Mouse (Mus musculus): ENCODE results near the gene Smim11. TPM values are rescaled to one million over a fixed set of nuclear protein-coding genes. Genes with fewer than 3 reads are reported as not detected.

Smim11 gene
- total and polyA plus RNA-seq, 3 experiments = 85.8 to 127 (median 93.0) TPM

DNA sequence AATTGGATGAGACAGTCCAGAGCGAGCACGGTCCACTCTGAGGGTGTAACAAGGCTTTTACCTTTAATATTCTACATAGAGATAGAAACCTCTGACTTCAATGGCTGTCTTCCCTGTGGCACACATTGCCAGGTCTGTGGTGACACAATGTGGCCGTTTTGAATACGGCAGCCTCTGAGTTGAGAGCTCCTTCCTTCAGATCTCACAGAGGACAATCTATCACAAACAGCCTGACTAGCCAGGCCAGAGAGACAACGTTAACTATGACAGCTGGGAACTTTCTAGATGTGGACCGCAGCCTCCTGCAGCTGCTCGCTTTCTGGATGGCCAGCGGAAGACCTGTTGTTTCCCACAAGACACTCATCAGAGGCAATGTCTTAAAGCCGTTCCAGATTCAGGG, 12.3 kb upstream of the Smim11 start:
- no peak overlapping the region for H3K9ac ChIP-seq (ENCODE audit: insufficient read depth, low read depth)
- DNase-seq (ENCODE audit: extremely low read depth) = peak; percentile 8
- peaks cover 0 to 2% of the 10 kb centered on the region in 2 experiments; a peak in 1 of 4 replicates for H3K4me1 ChIP-seq (ENCODE audit: control insufficient read depth in 1 of 2, insufficient read depth in 2 of 2)
- in situ Hi-C loops (cut with MboI; ENCODE audit: low pct_ligation_motif_present, low pct_unique_long_range_greater_than_20kb, low sequenced_read_pairs) (loop anchor here (25.0 kb wide), 2 partner anchors 576 to 926 kb away; partner anchors contain the start of gene Ifnar2), dilution Hi-C loops (cut with MboI; ENCODE audit: extremely low pct_ligation_motif_present, extremely low pct_unique_long_range_greater_than_20kb, low sequenced_read_pairs) (no loop called here)
- H3K27me3 ChIP-seq (replicated peaks) = peaks cover 33% of the 10 kb centered on the region
- H3K9me3 ChIP-seq (replicated peaks; ENCODE audit: low read length) = no peaks in the 10 kb centered on the region
- peak; percentile 67 for TF ChIP-seq RAD21 (IDR thresholded peaks at IDR 0.05; ENCODE audit: low read depth, low read length)
- no peak for TF ChIP-seq E2F4 (IDR thresholded peaks at IDR 0.05; ENCODE audit: insufficient replicate concordance, low read depth, low read length)
- TF ChIP-seq JUND (conservative IDR thresholded peaks at IDR 0.05; ENCODE audit: low read depth, low read length) = no peak
- peak in 1 of 2 experiments; percentile 52; a peak in 2 of 4 replicates for TF ChIP-seq CTCF (conservative IDR thresholded peaks at IDR 0.05 in 1 of 2, IDR thresholded peaks at IDR 0.05 in 1 of 2; ENCODE audit: low read depth in 2 of 2, low read length in 2 of 2)
- no peak for TF ChIP-seq SIN3A (IDR thresholded peaks at IDR 0.05; ENCODE audit: low read length)
- TF ChIP-seq SMC3 (IDR thresholded peaks at IDR 0.05; ENCODE audit: low read depth, low read length) = peak; percentile 33; the same call in 1 of the 2 replicates
- H3K36me3 ChIP-seq (replicated peaks in 1 of 2; ENCODE audit: control insufficient read depth in 1 of 2, insufficient read depth in 1 of 2, low read length in 1 of 2) = no peaks in the 10 kb centered on the region
- no peak overlapping the region for H3K27ac ChIP-seq (ENCODE audit: insufficient read depth, low read depth)
- no peak overlapping the region for H3K4me2 ChIP-seq (ENCODE audit: insufficient read depth, low read depth, poor library complexity, severe bottlenecking)
- H3K79me2 ChIP-seq (replicated peaks; ENCODE audit: control insufficient read depth, extremely low read depth, insufficient read depth, poor library complexity, severe bottlenecking) = no peaks in the 10 kb centered on the region
- no peak overlapping the region for H3K4me3 ChIP-seq (replicated peaks in 1 of 3; ENCODE audit: low read depth in 2 of 3, low read length in 2 of 3, poor library complexity in 1 of 3)

DNA sequence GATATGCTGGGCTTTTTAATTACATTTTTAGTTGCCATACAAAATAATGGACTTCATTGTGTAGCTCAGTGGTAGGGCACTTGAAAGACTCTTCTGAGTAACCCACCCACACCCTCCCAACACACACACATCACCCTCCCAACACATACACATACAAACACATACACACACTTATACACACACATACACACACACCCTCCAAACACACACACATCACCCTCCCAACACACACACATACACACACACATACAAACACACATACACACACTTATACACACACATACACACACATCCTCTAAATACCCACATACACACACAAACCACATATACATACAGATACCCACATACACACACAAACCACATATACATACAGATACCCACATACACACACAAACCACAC, 11.0 kb upstream of the Smim11 start:
- dilution Hi-C loops (cut with MboI; ENCODE audit: extremely low pct_ligation_motif_present, extremely low pct_unique_long_range_greater_than_20kb, low sequenced_read_pairs) = no loop called here

DNA sequence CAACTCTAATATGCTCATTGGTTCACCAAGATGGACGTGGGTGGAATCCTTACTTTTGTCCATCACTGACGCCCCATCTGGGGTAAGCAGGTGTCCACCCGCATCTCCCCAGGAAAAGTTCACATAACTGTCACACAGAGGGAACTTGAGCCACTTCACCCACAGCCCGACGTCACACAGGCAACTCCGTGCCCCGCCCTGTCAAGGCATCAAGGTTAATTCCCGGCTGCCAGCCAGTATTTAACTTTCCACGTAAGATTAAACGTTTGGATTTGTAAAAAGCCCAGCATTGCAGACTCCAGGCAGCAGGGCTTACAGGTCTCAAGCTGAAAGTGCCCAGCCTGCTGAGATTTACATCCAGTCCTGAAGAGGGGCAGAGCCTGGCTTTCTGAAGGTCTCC, 9.0 kb upstream of the Smim11 start, which contains the start of gene Kcne2:
Gene Kcne2 (plus strand): TSS at position 289 of the 400 bp plus-strand sequence.
- TF ChIP-seq NELFE (IDR thresholded peaks at IDR 0.05; ENCODE audit: low read depth, low read length) (no peak), TCF12 (IDR thresholded peaks at IDR 0.05; ENCODE audit: low read depth, low read length) (no peak), TBP (conservative IDR thresholded peaks at IDR 0.05; ENCODE audit: low read depth, low read length) (no peak), MYC (IDR thresholded peaks at IDR 0.05; ENCODE audit: low read depth, low read length) (no peak), BHLHE40 (IDR thresholded peaks at IDR 0.05; ENCODE audit: low read depth, low read length) (no peak), UBTF (IDR thresholded peaks at IDR 0.05; ENCODE audit: low read depth, low read length) (no peak), POLR2AphosphoS2 (IDR thresholded peaks at IDR 0.05; ENCODE audit: low read depth, low read length) (no peak), USF1 (IDR thresholded peaks at IDR 0.05; ENCODE audit: low read depth, low read length) (no peak), JUN (IDR thresholded peaks at IDR 0.05; ENCODE audit: insufficient read depth, low read depth, low read length) (no peak), NRF1 (IDR thresholded peaks at IDR 0.05; ENCODE audit: low read depth, low read length) (no peak), SMC3 (IDR thresholded peaks at IDR 0.05; ENCODE audit: low read depth, low read length) (no peak), MEF2A (IDR thresholded peaks at IDR 0.05; ENCODE audit: borderline replicate concordance, low read depth, low read length) (no peak), ZNF384 (IDR thresholded peaks at IDR 0.05; ENCODE audit: low read depth, low read length) (no peak), ZMIZ1 (IDR thresholded peaks at IDR 0.05; ENCODE audit: low read depth, low read length) (no peak), E2F4 (IDR thresholded peaks at IDR 0.05; ENCODE audit: insufficient replicate concordance, low read depth, low read length) (no peak), ZC3H11A (IDR thresholded peaks at IDR 0.05; ENCODE audit: low read depth, low read length) (no peak)
- Histone ChIP-seq H3K9me3 (replicated peaks; ENCODE audit: low read length) (no peaks in the 10 kb centered on the region), H3K4me2 (ENCODE audit: insufficient read depth, low read depth, poor library complexity, severe bottlenecking) (no peak within 1 kb of the TSS), H3K27me3 (replicated peaks) (peaks cover 10% of the 10 kb centered on the region), H3K36me3 (replicated peaks in 1 of 2; ENCODE audit: control insufficient read depth in 1 of 2, insufficient read depth in 1 of 2, low read length in 1 of 2) (no peaks in the 10 kb centered on the region), H3K79me2 (replicated peaks; ENCODE audit: control insufficient read depth, extremely low read depth, insufficient read depth, poor library complexity, severe bottlenecking) (no peaks in the 10 kb centered on the region), H3K27ac (ENCODE audit: insufficient read depth, low read depth) (no peak within 1 kb of the TSS), H3K4me1 (ENCODE audit: control insufficient read depth in 1 of 2, insufficient read depth in 2 of 2) (no peaks in the 10 kb centered on the region), H3K4me3 (replicated peaks in 1 of 3; ENCODE audit: low read depth in 2 of 3, low read length in 2 of 3, poor library complexity in 1 of 3) (no peak within 1 kb of the TSS), H3K9ac (ENCODE audit: insufficient read depth, low read depth) (no peak within 1 kb of the TSS)
- dilution Hi-C loops (cut with MboI; ENCODE audit: extremely low pct_ligation_motif_present, extremely low pct_unique_long_range_greater_than_20kb, low sequenced_read_pairs) (no loop called here), in situ Hi-C loops (cut with MboI; ENCODE audit: low pct_ligation_motif_present, low pct_unique_long_range_greater_than_20kb, low sequenced_read_pairs) (loop anchor here (5.0 to 25.0 kb wide), 3 partner anchors 355 to 930 kb away; partner anchors contain the start of gene Ifnar2)
- no peak for DNase-seq (ENCODE audit: extremely low read depth)

More for the DNA sequence above, 11.0 kb upstream of the Smim11 start:
- DNase-seq (ENCODE audit: extremely low read depth) = no peak
- Histone ChIP-seq H3K9me3 (replicated peaks; ENCODE audit: low read length) (no peaks in the 10 kb centered on the region), H3K4me1 (ENCODE audit: control insufficient read depth in 1 of 2, insufficient read depth in 2 of 2) (peaks cover 0 to 2% of the 10 kb centered on the region in 2 experiments; a peak in 1 of 4 replicates), H3K4me2 (ENCODE audit: insufficient read depth, low read depth, poor library complexity, severe bottlenecking) (no peak overlapping the region), H3K79me2 (replicated peaks; ENCODE audit: control insufficient read depth, extremely low read depth, insufficient read depth, poor library complexity, severe bottlenecking) (no peaks in the 10 kb centered on the region), H3K27me3 (replicated peaks) (peaks cover 23% of the 10 kb centered on the region), H3K4me3 (replicated peaks in 1 of 3; ENCODE audit: low read depth in 2 of 3, low read length in 2 of 3, poor library complexity in 1 of 3) (no peak overlapping the region), H3K27ac (ENCODE audit: insufficient read depth, low read depth) (no peak overlapping the region), H3K36me3 (replicated peaks in 1 of 2; ENCODE audit: control insufficient read depth in 1 of 2, insufficient read depth in 1 of 2, low read length in 1 of 2) (no peaks in the 10 kb centered on the region), H3K9ac (ENCODE audit: insufficient read depth, low read depth) (no peak overlapping the region)
- TF ChIP-seq MEF2A (IDR thresholded peaks at IDR 0.05; ENCODE audit: borderline replicate concordance, low read depth, low read length) = no peak
- no peak for TF ChIP-seq MAZ (IDR thresholded peaks at IDR 0.05; ENCODE audit: low read depth, low read length)
- in situ Hi-C loops (cut with MboI; ENCODE audit: low pct_ligation_motif_present, low pct_unique_long_range_greater_than_20kb, low sequenced_read_pairs) = loop anchor here (5.0 to 25.0 kb wide), 3 partner anchors 353 to 928 kb away; partner anchors contain the start of gene Ifnar2

Data from CH12.LX (cell line).